Mouse (Mus musculus) lung, adult 2 months (tissue): ENCODE measurements around the gene Dynlt1a.
"Not testable (repeated sequence)": the region's sequence is repeated elsewhere in the genome, so short reads cannot be mapped to it uniquely, and the experiment has no call there.

Source experiments
- CTCF ChIP-seq: fragments of 200-500 bp; IDR thresholded peaks from 2 replicates; pipeline ENCODE4 v1.5.1; 2011; ENCODE audit warnings: mild to moderate bottlenecking, low read length, control low read depth; ENCODE audit not compliant: insufficient read depth
- POLR2A ChIP-seq: fragments of 200-500 bp; IDR thresholded peaks from 2 replicates; pipeline ENCODE4 v1.6.1; 2011; ENCODE audit warnings: low read depth, mild to moderate bottlenecking, control low read depth, low read length, borderline replicate concordance; ENCODE audit errors: extremely low read depth

GRCm38 (mm10) chr17:6312755-6313154 lies 4.5 kb downstream of the Dynlt1a start:
- not testable (repeated sequence) for TF ChIP-seq CTCF, POLR2A
